Mouse (Mus musculus) intestine, embryonic 16.5 days (tissue): ENCODE data around the gene Abhd15. TPM values are rescaled to one million over a fixed set of nuclear protein-coding genes. Genes with fewer than 3 reads are reported as not detected.
A peak's percentile ranks its signal among the peaks of the same experiment; 100 is the strongest.

Source experiments
- ATAC-seq: fragments of 200-750 bp; cut with Nextera tagmentation; 2 replicates; pipeline ENCODE4 v1.8.0; 2017; ENCODE audit warnings: moderate TSS enrichment, moderate library complexity
- H3K27ac ChIP-seq: fragments of 300-500 bp; sonication (generic); 2 replicates; pipeline ENCODE4 v1.5.1; 2014; ENCODE audit warnings: mild to moderate bottlenecking, low read length
- H3K27me3 ChIP-seq: fragments of 300-500 bp; sonication (generic); replicated peaks from 2 replicates; pipeline ENCODE4 v1.6.1; 2014; ENCODE audit warnings: low read length, control low read depth, mixed read lengths; ENCODE audit not compliant: control insufficient read depth, insufficient read depth
- H3K36me3 ChIP-seq: fragments of 300-500 bp; sonication (generic); 2 replicates; pipeline ENCODE4 v1.6.1; 2014; ENCODE audit warnings: low read length, control low read depth; ENCODE audit not compliant: control insufficient read depth, insufficient read depth
- H3K4me1 ChIP-seq: fragments of 300-500 bp; sonication (generic); 2 replicates; pipeline ENCODE4 v1.6.1; 2014; ENCODE audit warnings: low read length, control low read depth, mixed read lengths; ENCODE audit not compliant: control insufficient read depth, insufficient read depth
- H3K4me2 ChIP-seq: fragments of 300-500 bp; sonication (generic); 2 replicates; pipeline ENCODE4 v1.6.1; 2014; ENCODE audit warnings: low read depth, low read length, control low read depth
- H3K4me3 ChIP-seq: fragments of 300-500 bp; sonication (generic); 2 replicates; pipeline ENCODE4 v1.5.1; 2014; ENCODE audit warnings: mild to moderate bottlenecking, low read length
- H3K9ac ChIP-seq: fragments of 300-500 bp; sonication (generic); 2 replicates; pipeline ENCODE4 v1.6.1; 2014; ENCODE audit warnings: low read depth, low read length
- H3K9me3 ChIP-seq: fragments of 300-500 bp; sonication (generic); 2 replicates; pipeline ENCODE4 v1.6.1; 2016; ENCODE audit warnings: low read length, control low read depth; ENCODE audit not compliant: control insufficient read depth
- WGBS: fragments of 180-500 bp; shearing (Covaris S2); extraction: QIAGEN DNeasy Blood & Tissue Kit; methylation state at CpG from one replicate; pipeline ENCODE4 v1.1.7; 2014; 5-methylcytosine and 5-hydroxymethylcytosine counted together
- polyA plus RNA-seq: library from polyadenylated mRNA; unstranded; fragments of >200 nt; fragmentation: Nextera tagmentation; extraction: Ambion mirVana; gene quantifications from 2 replicates; pipeline ENCODE4 v1.2.1, GENCODE M21; 2015

Abhd15 gene
- 4.0 and 4.7 TPM in 2 replicates for polyA plus RNA-seq

GRCm38 (mm10) chr11:77514832-77515636 is at the start of gene Abhd15:
Gene Abhd15, plus strand, starts transcription at chr11:77515121.
- Histone ChIP-seq H3K9ac (peak within 1 kb of the TSS; percentile 67), H3K9me3 (no peaks in the 10 kb centered on the region), H3K36me3 (no peaks in the 10 kb centered on the region), H3K4me1 (peaks cover 28% of the 10 kb centered on the region), H3K4me3 (peak within 1 kb of the TSS; percentile 58), H3K27me3 (peaks cover 6% of the 10 kb centered on the region; the same call in 1 of the 2 replicates), H3K4me2 (peak within 1 kb of the TSS; percentile 98), H3K27ac (peak within 1 kb of the TSS; percentile 46)
- under 1% methylated on average over 66 of the region's 72 CpGs for WGBS
- ATAC-seq = peak; percentile 57

- ATAC-seq = no peak
- H3K4me2 ChIP-seq = no peak overlapping the region
- H3K27me3 ChIP-seq = peaks cover 47% of the 10 kb centered on the region
- no peaks in the 10 kb centered on the region for H3K36me3 ChIP-seq
- no peak overlapping the region for H3K4me3 ChIP-seq
- peaks cover 9% of the 10 kb centered on the region for H3K4me1 ChIP-seq
- no peak overlapping the region for H3K27ac ChIP-seq
- 34% methylated on average over 9 of the region's 9 CpGs for WGBS
- H3K9me3 ChIP-seq = no peaks in the 10 kb centered on the region
- H3K9ac ChIP-seq = no peak overlapping the region
Observed at GRCm38 (mm10) chr11:77466544-77466943, 48.4 kb upstream of the Abhd15 start.

GRCm38 (mm10) chr11:77467157-77467556 is 47.8 kb upstream of the Abhd15 start:
- H3K4me3 ChIP-seq = peak overlapping the region; percentile 21; the same call in 1 of the 2 replicates
- H3K36me3 ChIP-seq = no peaks in the 10 kb centered on the region; the same call in 1 of the 2 replicates
- H3K4me2 ChIP-seq = peak overlapping the region; percentile 41
- H3K9ac ChIP-seq = no peak overlapping the region
- peaks cover 44% of the 10 kb centered on the region for H3K27me3 ChIP-seq
- WGBS = 3% methylated on average over 25 of the region's 25 CpGs
- peak; percentile 71 for ATAC-seq
- H3K4me1 ChIP-seq = peaks cover 9% of the 10 kb centered on the region
- H3K9me3 ChIP-seq = no peaks in the 10 kb centered on the region
- no peak overlapping the region for H3K27ac ChIP-seq

GRCm38 (mm10) chr11:77467784-77468183 is 47.1 kb upstream of the Abhd15 start:
- peak overlapping the region; percentile 15; the same call in 1 of the 2 replicates for H3K4me3 ChIP-seq
- peaks cover 41% of the 10 kb centered on the region for H3K27me3 ChIP-seq
- H3K36me3 ChIP-seq = no peaks in the 10 kb centered on the region; the same call in 1 of the 2 replicates
- peak overlapping the region; percentile 41 for H3K4me2 ChIP-seq
- no peak overlapping the region for H3K9ac ChIP-seq
- peaks cover 7% of the 10 kb centered on the region for H3K4me1 ChIP-seq
- no peaks in the 10 kb centered on the region for H3K9me3 ChIP-seq
- peak; percentile 24; the same call in 1 of the 2 replicates for ATAC-seq
- no peak overlapping the region for H3K27ac ChIP-seq
- 18% methylated on average over 20 of the region's 20 CpGs for WGBS

GRCm38 (mm10) chr11:77468397-77468796 is 46.5 kb upstream of the Abhd15 start:
- Histone ChIP-seq H3K9me3 (no peaks in the 10 kb centered on the region), H3K36me3 (no peaks in the 10 kb centered on the region; the same call in 1 of the 2 replicates), H3K4me2 (no peak overlapping the region), H3K4me3 (no peak overlapping the region), H3K27me3 (peaks cover 37% of the 10 kb centered on the region), H3K27ac (no peak overlapping the region), H3K4me1 (peaks cover 5% of the 10 kb centered on the region), H3K9ac (no peak overlapping the region)
- WGBS = 87% methylated on average over 9 of the region's 9 CpGs
- ATAC-seq = no peak

GRCm38 (mm10) chr11:77471407-77471806 is 43.5 kb upstream of the Abhd15 start:
- WGBS = 76% methylated on average over 29 of the region's 29 CpGs
- Histone ChIP-seq H3K27ac (no peak overlapping the region), H3K9ac (no peak overlapping the region), H3K9me3 (no peaks in the 10 kb centered on the region), H3K4me3 (no peak overlapping the region), H3K4me1 (peaks cover 5% of the 10 kb centered on the region), H3K36me3 (no peaks in the 10 kb centered on the region; the same call in 1 of the 2 replicates), H3K4me2 (no peak overlapping the region), H3K27me3 (peaks cover 15% of the 10 kb centered on the region)
- ATAC-seq = no peak

GRCm38 (mm10) chr11:77472775-77473174 is 42.1 kb upstream of the Abhd15 start:
- Histone ChIP-seq H3K4me3 (no peak overlapping the region), H3K27me3 (peaks cover 5% of the 10 kb centered on the region), H3K4me2 (no peak overlapping the region), H3K9me3 (no peaks in the 10 kb centered on the region), H3K4me1 (peaks cover 4% of the 10 kb centered on the region; the same call in 1 of the 2 replicates), H3K27ac (no peak overlapping the region), H3K36me3 (no peaks in the 10 kb centered on the region; the same call in 1 of the 2 replicates), H3K9ac (no peak overlapping the region)
- ATAC-seq = no peak
- 87% methylated on average over 16 of the region's 16 CpGs for WGBS

GRCm38 (mm10) chr11:77476216-77476615 is 38.7 kb upstream of the Abhd15 start:
- H3K4me2 ChIP-seq = no peak overlapping the region
- H3K27ac ChIP-seq = no peak overlapping the region
- H3K27me3 ChIP-seq = no peaks in the 10 kb centered on the region
- no peak for ATAC-seq
- WGBS = 94% methylated on average over 14 of the region's 14 CpGs
- H3K9me3 ChIP-seq = no peaks in the 10 kb centered on the region
- 0 out of 2 replicates have a peak, but pooled peaks cover 4% of the 10 kb centered on the region for H3K4me1 ChIP-seq
- H3K4me3 ChIP-seq = no peak overlapping the region
- no peak overlapping the region for H3K9ac ChIP-seq
- H3K36me3 ChIP-seq = no peaks in the 10 kb centered on the region; the same call in 1 of the 2 replicates

- no peak overlapping the region for H3K4me3 ChIP-seq
- peak; percentile 42; the same call in 1 of the 2 replicates for ATAC-seq
- 0 out of 2 replicates have a peak, but pooled peaks cover 4% of the 10 kb centered on the region for H3K4me1 ChIP-seq
- no peaks in the 10 kb centered on the region; the same call in 1 of the 2 replicates for H3K36me3 ChIP-seq
- no peaks in the 10 kb centered on the region for H3K9me3 ChIP-seq
- H3K27me3 ChIP-seq = no peaks in the 10 kb centered on the region
- H3K27ac ChIP-seq = no peak overlapping the region
- no peak overlapping the region for H3K9ac ChIP-seq
- H3K4me2 ChIP-seq = no peak overlapping the region
- 81% methylated on average over 6 of the region's 6 CpGs for WGBS
Observed at GRCm38 (mm10) chr11:77476895-77477294, 38.0 kb upstream of the Abhd15 start.
